Mouse (Mus musculus): Measurements from ENCODE around the gene Usp2. TPM values are rescaled to one million over a fixed set of nuclear protein-coding genes. Genes with fewer than 3 reads are reported as not detected.
"Not testable (repeated sequence)": the region's sequence is repeated elsewhere in the genome, so short reads cannot be mapped to it uniquely, and the experiment has no call there.

Usp2 gene
- polyA plus RNA-seq, 1 experiment, result 50.9 TPM

GRCm38 (mm10) chr9:44101490-44101889 lies 34.7 kb downstream of the Usp2 start, which contains the start of gene Mfrp:
Mfrp (plus strand) TSS chr9:44101729.
- H3K4me1 ChIP-seq (ENCODE audit: control insufficient read depth, insufficient read depth, low read length), result peaks cover 2% of the 10 kb centered on the region; the same call in 1 of the 2 replicates
- no peak within 1 kb of the TSS for H3K4me3 ChIP-seq (ENCODE audit: insufficient read depth, low read length)
- no peak within 1 kb of the TSS for H3K27ac ChIP-seq (ENCODE audit: insufficient read depth, low read length)
- TF ChIP-seq CTCF (IDR thresholded peaks at IDR 0.05; ENCODE audit: extremely low read depth, insufficient read depth, low read length) (no peak), POLR2A (IDR thresholded peaks at IDR 0.05; ENCODE audit: extremely low read depth, insufficient read depth, low read length) (no peak)

- no peak for TF ChIP-seq POLR2A (IDR thresholded peaks at IDR 0.05; ENCODE audit: extremely low read depth, insufficient read depth, low read length)
Measured at GRCm38 (mm10) chr9:44104881-44105280, 38.1 kb downstream of the Usp2 start.

GRCm38 (mm10) chr9:44105781-44106180 lies 39.0 kb downstream of the Usp2 start:
- peaks cover 3% of the 10 kb centered on the region; the same call in 1 of the 2 replicates for H3K4me1 ChIP-seq (ENCODE audit: control insufficient read depth, insufficient read depth, low read length)
- H3K27ac ChIP-seq (ENCODE audit: insufficient read depth, low read length), result no peak overlapping the region
- H3K4me3 ChIP-seq (ENCODE audit: insufficient read depth, low read length), result no peak overlapping the region
- TF ChIP-seq CTCF (IDR thresholded peaks at IDR 0.05; ENCODE audit: extremely low read depth, insufficient read depth, low read length), result no peak
- TF ChIP-seq POLR2A (IDR thresholded peaks at IDR 0.05; ENCODE audit: extremely low read depth, insufficient read depth, low read length), result no peak

More at GRCm38 (mm10) chr9:44104881-44105280, 38.1 kb downstream of the Usp2 start:
- peaks cover 2% of the 10 kb centered on the region; the same call in 1 of the 2 replicates for H3K4me1 ChIP-seq (ENCODE audit: control insufficient read depth, insufficient read depth, low read length)
- H3K4me3 ChIP-seq (ENCODE audit: insufficient read depth, low read length), result no peak overlapping the region
- H3K27ac ChIP-seq (ENCODE audit: insufficient read depth, low read length), result no peak overlapping the region

- H3K27ac ChIP-seq (ENCODE audit: insufficient read depth, low read length), result no peak overlapping the region
Measured at GRCm38 (mm10) chr9:44106182-44106581, 39.4 kb downstream of the Usp2 start.

GRCm38 (mm10) chr9:44106596-44106995 lies 39.8 kb downstream of the Usp2 start:
- H3K4me1 ChIP-seq (ENCODE audit: control insufficient read depth, insufficient read depth, low read length), result peaks cover 3% of the 10 kb centered on the region; the same call in 1 of the 2 replicates
- H3K4me3 ChIP-seq (ENCODE audit: insufficient read depth, low read length), result no peak overlapping the region
- no peak for TF ChIP-seq CTCF (IDR thresholded peaks at IDR 0.05; ENCODE audit: extremely low read depth, insufficient read depth, low read length)
- no peak for TF ChIP-seq POLR2A (IDR thresholded peaks at IDR 0.05; ENCODE audit: extremely low read depth, insufficient read depth, low read length)
- no peak overlapping the region for H3K27ac ChIP-seq (ENCODE audit: insufficient read depth, low read length)

More at GRCm38 (mm10) chr9:44106182-44106581, 39.4 kb downstream of the Usp2 start:
- Histone ChIP-seq H3K4me1 (ENCODE audit: control insufficient read depth, insufficient read depth, low read length) (peaks cover 3% of the 10 kb centered on the region; the same call in 1 of the 2 replicates), H3K4me3 (ENCODE audit: insufficient read depth, low read length) (no peak overlapping the region)
- TF ChIP-seq CTCF (IDR thresholded peaks at IDR 0.05; ENCODE audit: extremely low read depth, insufficient read depth, low read length), result no peak
- TF ChIP-seq POLR2A (IDR thresholded peaks at IDR 0.05; ENCODE audit: extremely low read depth, insufficient read depth, low read length), result no peak

GRCm38 (mm10) chr9:44107110-44107509 lies 40.3 kb downstream of the Usp2 start, which contains the start of gene C1qtnf5:
C1qtnf5 (plus strand) TSS chr9:44107245.
- Histone ChIP-seq H3K27ac (ENCODE audit: insufficient read depth, low read length) (0 out of 2 replicates have a peak within 1 kb of the TSS, but pooled peaks have one; percentile 9), H3K4me1 (ENCODE audit: control insufficient read depth, insufficient read depth, low read length) (peaks cover 3% of the 10 kb centered on the region; the same call in 1 of the 2 replicates), H3K4me3 (ENCODE audit: insufficient read depth, low read length) (no peak within 1 kb of the TSS)
- TF ChIP-seq POLR2A (IDR thresholded peaks at IDR 0.05; ENCODE audit: extremely low read depth, insufficient read depth, low read length) (no peak), CTCF (IDR thresholded peaks at IDR 0.05; ENCODE audit: extremely low read depth, insufficient read depth, low read length) (no peak)

GRCm38 (mm10) chr9:44107557-44108179 lies 40.8 kb downstream of the Usp2 start:
- Histone ChIP-seq H3K4me1 (ENCODE audit: control insufficient read depth, insufficient read depth, low read length) (peaks cover 3% of the 10 kb centered on the region; the same call in 1 of the 2 replicates), H3K4me3 (ENCODE audit: insufficient read depth, low read length) (no peak overlapping the region), H3K27ac (ENCODE audit: insufficient read depth, low read length) (0 out of 2 replicates have a peak overlapping the region, but pooled peaks have one; percentile 9)
- no peak for TF ChIP-seq POLR2A (IDR thresholded peaks at IDR 0.05; ENCODE audit: extremely low read depth, insufficient read depth, low read length)
- TF ChIP-seq CTCF (IDR thresholded peaks at IDR 0.05; ENCODE audit: extremely low read depth, insufficient read depth, low read length), result 0 out of 2 replicates have a peak, but pooled peaks have one; percentile 21

GRCm38 (mm10) chr9:44108269-44109055 lies 41.6 kb downstream of the Usp2 start:
- Histone ChIP-seq H3K27ac (ENCODE audit: insufficient read depth, low read length) (no peak overlapping the region), H3K4me1 (ENCODE audit: control insufficient read depth, insufficient read depth, low read length) (peaks cover 3% of the 10 kb centered on the region; the same call in 1 of the 2 replicates), H3K4me3 (ENCODE audit: insufficient read depth, low read length) (no peak overlapping the region)
- no peak for TF ChIP-seq CTCF (IDR thresholded peaks at IDR 0.05; ENCODE audit: extremely low read depth, insufficient read depth, low read length)
- no peak for TF ChIP-seq POLR2A (IDR thresholded peaks at IDR 0.05; ENCODE audit: extremely low read depth, insufficient read depth, low read length)

- Histone ChIP-seq H3K4me3 (ENCODE audit: insufficient read depth, low read length) (no peak overlapping the region), H3K27ac (ENCODE audit: insufficient read depth, low read length) (no peak overlapping the region), H3K4me1 (ENCODE audit: control insufficient read depth, insufficient read depth, low read length) (peaks cover 3% of the 10 kb centered on the region; the same call in 1 of the 2 replicates)
- TF ChIP-seq CTCF (IDR thresholded peaks at IDR 0.05; ENCODE audit: extremely low read depth, insufficient read depth, low read length) (peak; percentile 79), POLR2A (IDR thresholded peaks at IDR 0.05; ENCODE audit: extremely low read depth, insufficient read depth, low read length) (no peak)
Measured at GRCm38 (mm10) chr9:44109360-44110095, 42.7 kb downstream of the Usp2 start.

- not testable (repeated sequence) for H3K27ac ChIP-seq (ENCODE audit: insufficient read depth, low read length); H3K4me1 ChIP-seq (ENCODE audit: control insufficient read depth, insufficient read depth, low read length); H3K4me3 ChIP-seq (ENCODE audit: insufficient read depth, low read length)
Measured at GRCm38 (mm10) chr9:44111909-44112308, 45.1 kb downstream of the Usp2 start.
